Mouse (Mus musculus): ENCODE results near the gene Vmn1r124.
"Not testable (repeated sequence)": the region's sequence is repeated elsewhere in the genome, so short reads cannot be mapped to it uniquely, and the experiment has no call there.

Gene Vmn1r124

GRCm38 (mm10) chr7:21260517-21260916, at the start of gene Vmn1r124:
Gene Vmn1r124 (minus strand): TSS chr7:21260617.
- H3K27me3 ChIP-seq (ENCODE audit: control insufficient read depth, insufficient read depth, low read length, poor library complexity, severe bottlenecking); H3K36me3 ChIP-seq (ENCODE audit: control insufficient read depth, insufficient read depth, low read length, poor library complexity, severe bottlenecking); DNase-seq (ENCODE audit: low read depth, low spot score): not testable (repeated sequence)

DNA sequence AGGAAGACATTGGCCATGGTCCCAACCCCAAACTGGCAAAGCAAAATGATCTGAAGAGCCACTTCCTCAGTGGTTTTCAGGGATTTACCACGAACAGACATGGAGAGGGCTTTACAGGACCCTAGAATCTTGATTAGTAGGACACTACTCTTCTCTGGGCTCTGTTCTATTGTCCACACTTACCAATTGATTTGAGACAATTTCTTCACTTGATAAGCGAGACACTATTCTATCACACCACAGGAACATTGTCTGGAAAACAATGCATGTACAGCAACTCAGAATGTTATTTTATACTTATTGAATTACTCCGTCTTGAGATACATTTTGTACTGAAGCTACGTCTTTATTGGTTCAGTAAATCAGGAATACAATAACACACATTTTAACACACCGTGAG, 41.0 kb upstream of the Vmn1r124 start, which contains the start of gene Vmn1r126:
Vmn1r126 (minus strand) TSS at position 101 of the 400 bp plus-strand sequence.
- H3K27me3 ChIP-seq (ENCODE audit: control insufficient read depth, insufficient read depth, low read length, poor library complexity, severe bottlenecking); DNase-seq (ENCODE audit: low read depth, low spot score); H3K36me3 ChIP-seq (ENCODE audit: control insufficient read depth, insufficient read depth, low read length, poor library complexity, severe bottlenecking): not testable (repeated sequence)

GRCm38 (mm10) chr7:21271879-21272278, 11.5 kb upstream of the Vmn1r124 start, which contains the start of gene Vmn1r125:
Gene Vmn1r125 (plus strand): TSS chr7:21272179.
- H3K27me3 ChIP-seq (ENCODE audit: control insufficient read depth, insufficient read depth, low read length, poor library complexity, severe bottlenecking); H3K36me3 ChIP-seq (ENCODE audit: control insufficient read depth, insufficient read depth, low read length, poor library complexity, severe bottlenecking); DNase-seq (ENCODE audit: low read depth, low spot score): not testable (repeated sequence)
